Mouse (Mus musculus) liver, postnatal 0 days (tissue): ENCODE results near the gene Ing2. TPM values are rescaled to one million over a fixed set of nuclear protein-coding genes. Genes with fewer than 3 reads are reported as not detected.
A peak's percentile ranks its signal among the peaks of the same experiment; 100 is the strongest.

Source experiments
- ATAC-seq: fragments of 200-750 bp; cut with Nextera tagmentation; 2 replicates; pipeline ENCODE4 v1.8.0; 2017; ENCODE audit warnings: mild to moderate bottlenecking, moderate library complexity
- DNase-seq: peaks from one replicate; pipeline ENCODE4 v3.0.0-alpha.2; 2016
- H3K27ac ChIP-seq: fragments of 300-500 bp; sonication (generic); 2 replicates; pipeline ENCODE4 v1.5.1; 2014; ENCODE audit warnings: antibody characterized with exemption, moderate library complexity, mild to moderate bottlenecking, low read depth
- H3K27me3 ChIP-seq: fragments of 300-500 bp; sonication (generic); 2 replicates; pipeline ENCODE4 v1.6.1; 2014; ENCODE audit warnings: low read length, control low read depth, mixed read lengths; ENCODE audit not compliant: insufficient read depth
- H3K36me3 ChIP-seq: fragments of 300-500 bp; sonication (generic); replicated peaks from 2 replicates; pipeline ENCODE4 v1.6.1; 2014; ENCODE audit warnings: mild to moderate bottlenecking, control low read depth, low read length, moderate library complexity, mixed read lengths; ENCODE audit not compliant: insufficient read depth
- H3K4me1 ChIP-seq: fragments of 300-500 bp; sonication (generic); 2 replicates; pipeline ENCODE4 v1.6.1; 2014; ENCODE audit warnings: antibody characterized with exemption, mild to moderate bottlenecking, control low read depth; ENCODE audit not compliant: insufficient read depth
- H3K4me2 ChIP-seq: fragments of 300-500 bp; sonication (generic); 2 replicates; pipeline ENCODE4 v1.6.1; 2014; ENCODE audit warnings: low read depth, mild to moderate bottlenecking, low read length, moderate library complexity, mixed read lengths
- H3K4me3 ChIP-seq: fragments of 300-500 bp; sonication (generic); 2 replicates; pipeline ENCODE4 v1.5.1; 2014; ENCODE audit warnings: low read depth, low read length
- H3K9ac ChIP-seq: fragments of 300-500 bp; sonication (generic); replicated peaks from 2 replicates; pipeline ENCODE4 v1.6.1; 2014; ENCODE audit warnings: mild to moderate bottlenecking, moderate library complexity
- H3K9me3 ChIP-seq: fragments of 300-500 bp; sonication (generic); 2 replicates; pipeline ENCODE4 v1.6.1; 2016; ENCODE audit warnings: mild to moderate bottlenecking, control low read depth, low read length, mixed read lengths
- CTCF ChIP-seq: sonication (generic); IDR thresholded peaks from 2 replicates; pipeline ENCODE4 v1.5.1; 2016; ENCODE audit warnings: antibody characterized with exemption, low read depth
- EP300 ChIP-seq: IDR thresholded peaks from 2 replicates; pipeline ENCODE4 v1.6.1; 2016; ENCODE audit warnings: antibody characterized with exemption, low read depth, mild to moderate bottlenecking
- WGBS: fragments of 180-500 bp; shearing (Covaris S2); extraction: QIAGEN DNeasy Blood & Tissue Kit; methylation state at CpG from one replicate; pipeline ENCODE4 v1.1.7; 2014; ENCODE audit not compliant: insufficient replicate concordance; 5-methylcytosine and 5-hydroxymethylcytosine counted together
- polyA plus RNA-seq: library from polyadenylated mRNA; unstranded; fragments of >200 nt; fragmentation: Nextera tagmentation; extraction: Ambion mirVana; gene quantifications from 2 replicates; pipeline ENCODE4 v1.2.1, GENCODE M21; 2015

Gene Ing2
- polyA plus RNA-seq, 1 experiment from 2014 or later: 10.3 TPM

DNA sequence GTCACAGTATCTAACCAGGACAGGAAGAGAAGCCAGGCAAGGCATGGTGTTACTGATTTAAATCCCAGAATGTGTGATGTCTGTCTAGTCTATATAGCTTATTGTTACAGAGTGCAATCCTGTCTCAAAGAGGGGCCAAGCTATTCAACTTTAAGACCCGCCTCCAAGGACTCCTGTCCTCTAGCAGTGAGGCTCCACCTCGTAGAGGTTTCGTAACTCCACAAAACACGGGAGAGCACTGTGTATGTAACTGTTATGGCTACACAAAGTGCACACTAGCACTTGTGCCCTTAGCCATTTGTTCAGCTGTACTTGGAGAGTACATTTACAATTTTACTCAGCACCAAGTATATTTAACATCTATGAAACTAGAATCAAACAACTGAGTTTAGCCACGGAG, 32.8 kb upstream of the Ing2 start:
- H3K27me3 ChIP-seq: no peaks in the 10 kb centered on the region
- peak overlapping the region; percentile 87 for H3K27ac ChIP-seq
- H3K36me3 ChIP-seq: peaks cover 31% of the 10 kb centered on the region
- H3K9ac ChIP-seq: peak overlapping the region; percentile 11; the same call in 1 of the 2 replicates
- no peak overlapping the region for H3K4me3 ChIP-seq
- TF ChIP-seq CTCF: no peak
- no peak for TF ChIP-seq EP300
- H3K9me3 ChIP-seq: no peaks in the 10 kb centered on the region
- peak overlapping the region; percentile 7; the same call in 1 of the 2 replicates for H3K4me2 ChIP-seq
- peak; percentile 79 for ATAC-seq
- peaks cover 24% of the 10 kb centered on the region for H3K4me1 ChIP-seq
- 59% methylated on average over 5 of the region's 5 CpGs for WGBS
- peak; percentile 34 for DNase-seq

DNA sequence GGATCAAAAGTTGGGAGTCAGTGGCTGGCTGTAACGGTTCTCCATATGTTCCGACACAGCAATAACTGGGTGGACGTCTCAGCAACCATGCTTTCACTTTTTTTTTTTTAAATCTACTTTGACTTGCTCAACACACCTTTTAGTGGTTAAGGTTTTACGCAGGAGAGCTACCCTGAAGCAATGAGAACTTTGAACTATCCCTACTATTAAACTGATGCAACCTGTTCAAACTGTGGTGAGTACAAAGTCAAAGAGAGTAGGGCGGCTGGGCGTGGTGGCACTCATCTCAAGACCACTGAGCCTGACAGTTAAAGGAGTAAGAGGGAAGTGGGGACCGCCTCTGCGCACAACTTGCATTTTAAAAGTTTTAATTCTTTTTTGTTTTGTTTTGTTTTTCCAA, 31.4 kb upstream of the Ing2 start:
- Histone ChIP-seq H3K27ac (peak overlapping the region; percentile 87), H3K9me3 (no peaks in the 10 kb centered on the region), H3K4me2 (peak overlapping the region; percentile 42; the same call in 1 of the 2 replicates), H3K27me3 (no peaks in the 10 kb centered on the region), H3K9ac (0 out of 2 replicates have a peak overlapping the region, but pooled peaks have one; percentile 26), H3K4me1 (peaks cover 19% of the 10 kb centered on the region), H3K36me3 (peaks cover 27% of the 10 kb centered on the region), H3K4me3 (no peak overlapping the region)
- 65% methylated on average over 8 of the region's 8 CpGs for WGBS
- peak; percentile 36 for DNase-seq
- ATAC-seq: peak; percentile 88
- TF ChIP-seq EP300: peak; percentile 51; the same call in 1 of the 2 replicates
- no peak for TF ChIP-seq CTCF

DNA sequence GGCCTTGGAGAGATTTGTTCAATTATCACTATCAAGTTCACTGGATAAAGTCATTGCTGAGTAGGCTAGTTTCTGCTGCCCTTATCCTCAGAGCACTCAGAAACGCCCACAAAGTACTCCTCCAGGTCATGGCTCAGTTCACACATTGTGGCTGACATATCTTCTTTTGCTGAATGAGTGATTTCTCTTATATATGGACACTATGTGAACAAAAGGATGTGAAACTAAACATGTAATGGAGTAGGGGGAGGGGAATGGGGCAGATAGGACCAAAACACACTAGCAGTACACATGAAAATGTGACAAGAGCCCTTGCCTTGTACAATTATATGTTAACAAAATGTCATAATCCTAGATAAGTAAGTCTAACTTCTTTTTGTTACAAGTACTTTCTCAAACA, 27.0 kb upstream of the Ing2 start:
- Histone ChIP-seq H3K27ac (no peak overlapping the region), H3K4me3 (no peak overlapping the region), H3K27me3 (no peaks in the 10 kb centered on the region), H3K4me2 (no peak overlapping the region), H3K9ac (no peak overlapping the region), H3K36me3 (peaks cover 3% of the 10 kb centered on the region; the same call in 1 of the 2 replicates), H3K9me3 (no peaks in the 10 kb centered on the region), H3K4me1 (peaks cover 3% of the 10 kb centered on the region; the same call in 1 of the 2 replicates)
- no peak for TF ChIP-seq CTCF
- no peak for TF ChIP-seq EP300
- 43% methylated on average over 1 of the region's 1 CpGs for WGBS
- DNase-seq (no peak), ATAC-seq (no peak)

DNA sequence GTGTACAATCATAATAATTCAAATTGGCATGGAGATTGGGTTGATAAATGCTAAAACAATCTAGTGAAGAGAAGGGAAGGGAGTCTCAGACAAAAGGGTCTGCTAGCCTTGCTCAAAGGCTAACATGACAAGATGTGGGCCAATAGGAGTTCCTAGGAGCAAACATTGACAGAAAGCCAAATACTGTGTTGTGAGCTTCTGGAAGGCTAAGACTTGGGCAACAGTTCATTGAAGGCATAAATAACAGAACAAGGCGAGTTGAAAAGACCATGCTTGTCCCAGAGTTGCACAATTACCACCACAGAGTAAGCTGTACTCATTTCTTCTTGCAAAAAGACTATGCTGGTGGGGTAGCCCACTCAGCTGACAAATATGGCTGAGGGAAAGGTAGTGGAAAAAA, 22.3 kb upstream of the Ing2 start:
- no peak for TF ChIP-seq CTCF
- no peak for TF ChIP-seq EP300
- Histone ChIP-seq H3K4me3 (no peak overlapping the region), H3K4me1 (no peaks in the 10 kb centered on the region), H3K9me3 (no peaks in the 10 kb centered on the region), H3K4me2 (no peak overlapping the region), H3K27ac (no peak overlapping the region), H3K36me3 (no peaks in the 10 kb centered on the region), H3K27me3 (no peaks in the 10 kb centered on the region), H3K9ac (no peak overlapping the region)
- 41% methylated on average over 1 of the region's 1 CpGs for WGBS
- ATAC-seq: no peak
- no peak for DNase-seq

DNA sequence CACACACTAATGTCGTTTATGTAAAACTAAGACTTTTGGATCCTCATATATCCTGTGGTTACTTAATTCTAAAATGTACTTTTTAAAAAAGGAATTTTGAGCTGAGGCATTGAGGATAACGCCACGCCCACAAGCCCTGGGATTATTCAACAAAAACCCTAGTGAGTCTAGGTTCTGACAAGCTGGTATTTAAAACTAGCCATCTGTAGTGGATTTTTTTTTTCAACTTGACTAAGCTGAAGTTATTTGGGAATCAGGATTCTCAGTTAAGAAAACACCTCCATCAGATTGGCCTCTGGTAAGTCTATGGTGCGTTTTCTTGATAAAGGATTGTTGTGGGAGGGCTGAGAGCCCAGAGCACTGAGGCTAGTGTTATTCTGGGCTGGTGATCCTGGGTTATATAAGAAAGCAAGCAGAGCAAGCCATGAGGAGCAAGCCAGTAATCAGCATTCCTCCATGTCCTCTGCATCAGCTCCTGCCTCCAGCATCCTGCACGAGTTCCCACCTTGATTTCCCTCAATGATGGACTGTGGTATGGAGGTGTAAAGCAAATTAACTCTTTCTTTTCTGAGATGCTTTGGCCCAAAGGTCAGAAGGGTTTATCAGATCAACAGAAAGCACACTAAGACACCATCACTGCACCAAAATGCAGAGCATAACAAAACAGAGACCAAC, 20.2 kb upstream of the Ing2 start:
- Histone ChIP-seq H3K27me3 (no peaks in the 10 kb centered on the region), H3K9me3 (no peaks in the 10 kb centered on the region), H3K4me1 (no peaks in the 10 kb centered on the region; the same call in 1 of the 2 replicates), H3K4me2 (no peak overlapping the region), H3K4me3 (no peak overlapping the region), H3K9ac (no peak overlapping the region), H3K27ac (no peak overlapping the region), H3K36me3 (no peaks in the 10 kb centered on the region)
- ATAC-seq (no peak), DNase-seq (no peak)
- TF ChIP-seq CTCF: no peak
- TF ChIP-seq EP300: no peak
- 69% methylated on average over 5 of the region's 5 CpGs for WGBS

DNA sequence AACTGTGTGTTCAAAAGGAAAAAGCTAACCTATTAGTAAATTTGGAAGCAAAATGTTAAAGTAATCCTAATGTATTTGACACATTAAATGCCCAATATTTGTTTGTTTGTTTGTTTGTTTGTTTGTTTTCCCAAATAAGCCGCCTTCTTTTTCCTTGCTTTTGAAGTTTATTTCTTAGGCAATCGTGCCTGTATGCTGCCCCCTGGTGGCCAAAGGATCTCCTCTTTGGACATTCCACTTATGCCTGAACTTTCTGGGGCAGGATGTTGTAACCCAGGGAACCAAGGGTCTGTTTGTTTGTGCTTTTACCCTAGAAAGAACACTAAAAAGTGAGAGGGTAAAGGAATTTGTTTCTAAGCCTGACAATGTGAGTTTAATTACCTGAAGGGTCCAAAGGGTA, 17.8 kb upstream of the Ing2 start:
- no peak overlapping the region for H3K4me3 ChIP-seq
- no peaks in the 10 kb centered on the region; the same call in 1 of the 2 replicates for H3K4me1 ChIP-seq
- H3K9ac ChIP-seq: no peak overlapping the region
- no peaks in the 10 kb centered on the region for H3K36me3 ChIP-seq
- H3K9me3 ChIP-seq: no peaks in the 10 kb centered on the region
- H3K4me2 ChIP-seq: no peak overlapping the region
- 17% methylated on average over 2 of the region's 2 CpGs for WGBS
- DNase-seq (peak; percentile 87), ATAC-seq (no peak)
- no peaks in the 10 kb centered on the region for H3K27me3 ChIP-seq
- H3K27ac ChIP-seq: no peak overlapping the region
- no peak for TF ChIP-seq EP300
- peak; percentile 89 for TF ChIP-seq CTCF
